Mouse (Mus musculus) erythroblast, embryonic 14.5 days (primary cell): ENCODE results near the gene Ddx55.

ENCODE experiments used
- GATA1 ChIP-seq: IDR thresholded peaks from 2 replicates; pipeline ENCODE4 v1.6.1; 2012; ENCODE audit warnings: low read length, inconsistent platforms, mixed read lengths
- TAL1 ChIP-seq: IDR thresholded peaks from 3 replicates; pipeline ENCODE4 v1.6.1; 2012; ENCODE audit warnings: low read length, inconsistent platforms, mixed read lengths

DNA sequence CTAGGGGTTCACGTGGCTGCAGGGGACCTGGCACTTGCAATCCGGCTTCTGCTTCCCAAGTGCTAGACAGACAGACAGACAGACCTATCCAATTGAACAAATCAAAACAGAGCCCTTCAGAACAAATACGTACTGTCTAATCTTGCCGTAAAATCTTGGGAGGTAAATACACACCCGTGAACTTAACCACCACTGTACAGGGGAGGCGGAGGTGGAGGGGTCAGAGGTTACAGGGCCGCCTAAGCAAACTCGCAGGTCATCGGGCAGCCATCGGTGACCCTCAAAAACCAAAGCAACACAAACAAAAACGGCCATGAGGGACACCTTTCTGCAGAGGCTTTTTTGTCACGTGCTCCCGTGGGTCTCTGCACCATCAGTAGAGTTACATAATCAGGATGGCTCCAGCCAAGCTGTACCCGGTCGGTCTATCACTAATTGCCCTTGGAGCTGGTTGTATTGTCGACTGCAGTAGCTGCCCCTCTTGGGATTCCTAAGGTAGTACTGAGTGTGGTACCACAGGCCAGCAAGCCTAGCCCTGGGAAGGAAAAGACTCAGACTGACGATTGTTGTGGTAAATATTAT, 52.5 kb downstream of the Ddx55 start:
- TF ChIP-seq GATA1, result no peak
- TF ChIP-seq TAL1, result no peak
